Mouse (Mus musculus) limb, embryonic 11.5 days (tissue): ENCODE measurements at regions not wholly inside any gene's neighbourhood (a gene's known extent, or its start where the extent isn't known, plus 50 kb on each side); places are given as distances from the start of the nearest gene placed in this dataset.

Source experiments
- ATAC-seq: fragments of 200-750 bp; cut with Nextera tagmentation; 2 replicates; pipeline ENCODE4 v1.8.0; 2017; ENCODE audit warnings: low read depth; ENCODE audit not compliant: insufficient number of reproducible peaks, low FRiP score, low TSS enrichment
- DNase-seq: peaks from one replicate; pipeline ENCODE4 v3.0.0-alpha.2; 2015; ENCODE audit warnings: low spot score
- H3K27ac ChIP-seq: fragments of 300-500 bp; sonication (generic); replicated peaks from 2 replicates; pipeline ENCODE4 v1.5.1; 2014; ENCODE audit warnings: low read depth, mild to moderate bottlenecking, low read length
- H3K27me3 ChIP-seq: fragments of 300-500 bp; sonication (generic); 2 replicates; pipeline ENCODE4 v1.6.1; 2014; ENCODE audit warnings: mild to moderate bottlenecking, low read length, mixed read lengths; ENCODE audit not compliant: control insufficient read depth, insufficient read depth
- H3K36me3 ChIP-seq: fragments of 300-500 bp; sonication (generic); 2 replicates; pipeline ENCODE4 v1.6.1; 2014; ENCODE audit warnings: mild to moderate bottlenecking, low read length, moderate library complexity, mixed read lengths; ENCODE audit not compliant: control insufficient read depth, insufficient read depth
- H3K4me1 ChIP-seq: fragments of 300-500 bp; sonication (generic); 2 replicates; pipeline ENCODE4 v1.6.1; 2014; ENCODE audit warnings: low read length, mixed read lengths; ENCODE audit not compliant: control insufficient read depth, insufficient read depth
- H3K4me2 ChIP-seq: fragments of 300-500 bp; sonication (generic); 2 replicates; pipeline ENCODE4 v1.6.1; 2014; ENCODE audit warnings: low read depth, mild to moderate bottlenecking, moderate library complexity; ENCODE audit not compliant: severe bottlenecking
- H3K4me3 ChIP-seq: fragments of 300-500 bp; sonication (generic); 2 replicates; pipeline ENCODE4 v1.5.1; 2014; ENCODE audit warnings: low read depth, low read length
- H3K9ac ChIP-seq: fragments of 300-500 bp; sonication (generic); 2 replicates; pipeline ENCODE4 v1.6.1; 2014; ENCODE audit warnings: mild to moderate bottlenecking, low read length
- H3K9me3 ChIP-seq: fragments of 300-500 bp; sonication (generic); 2 replicates; pipeline ENCODE4 v1.6.1; 2016; ENCODE audit warnings: low read length; ENCODE audit not compliant: control insufficient read depth
- WGBS: fragments of 180-500 bp; shearing (Covaris S2); extraction: QIAGEN DNeasy Blood & Tissue Kit; methylation state at CpG from one replicate; pipeline ENCODE4 v1.1.7; 2014; 5-methylcytosine and 5-hydroxymethylcytosine counted together

- Histone ChIP-seq H3K27ac (no peak overlapping the region), H3K9ac (no peak overlapping the region), H3K4me1 (no peaks in the 10 kb centered on the region), H3K9me3 (no peaks in the 10 kb centered on the region), H3K4me3 (no peak overlapping the region), H3K4me2 (no peak overlapping the region), H3K36me3 (no peaks in the 10 kb centered on the region), H3K27me3 (no peaks in the 10 kb centered on the region)
- DNase-seq (no peak), ATAC-seq (no peak)
- WGBS = 73% methylated on average over 7 of the region's 7 CpGs
Observed at GRCm38 (mm10) chr8:11923115-11923514, 82.8 kb downstream of the Tex29 start.

GRCm38 (mm10) chr8:11924165-11924564 is 83.9 kb downstream of the Tex29 start:
- Histone ChIP-seq H3K4me3 (no peak overlapping the region), H3K4me2 (no peak overlapping the region), H3K4me1 (no peaks in the 10 kb centered on the region), H3K27me3 (no peaks in the 10 kb centered on the region), H3K9ac (no peak overlapping the region), H3K36me3 (no peaks in the 10 kb centered on the region), H3K27ac (no peak overlapping the region), H3K9me3 (no peaks in the 10 kb centered on the region)
- ATAC-seq = no peak
- WGBS = 66% methylated on average over 11 of the region's 11 CpGs
- DNase-seq = peak; percentile 68

GRCm38 (mm10) chr8:11942892-11943332 is 102.6 kb downstream of the Tex29 start:
- WGBS = 30% methylated on average over 6 of the region's 6 CpGs
- no peaks in the 10 kb centered on the region for H3K27me3 ChIP-seq
- H3K27ac ChIP-seq = no peak overlapping the region
- H3K4me1 ChIP-seq = no peaks in the 10 kb centered on the region
- H3K9me3 ChIP-seq = no peaks in the 10 kb centered on the region
- no peak overlapping the region for H3K9ac ChIP-seq
- no peak overlapping the region for H3K4me3 ChIP-seq
- H3K36me3 ChIP-seq = no peaks in the 10 kb centered on the region
- no peak overlapping the region for H3K4me2 ChIP-seq
- ATAC-seq (peak; percentile 47; the same call in 1 of the 2 replicates), DNase-seq (peak; percentile 69)

GRCm38 (mm10) chr8:11947766-11948165 is 107.5 kb downstream of the Tex29 start:
- no peak for DNase-seq
- 84% methylated on average over 8 of the region's 8 CpGs for WGBS
- H3K9me3 ChIP-seq = no peaks in the 10 kb centered on the region
- no peak overlapping the region for H3K4me3 ChIP-seq
- H3K27me3 ChIP-seq = no peaks in the 10 kb centered on the region
- no peaks in the 10 kb centered on the region for H3K4me1 ChIP-seq
- no peaks in the 10 kb centered on the region for H3K36me3 ChIP-seq
- H3K27ac ChIP-seq = no peak overlapping the region
- no peak for ATAC-seq
- no peak overlapping the region for H3K4me2 ChIP-seq
- no peak overlapping the region for H3K9ac ChIP-seq

GRCm38 (mm10) chr8:11956268-11956667 is 116.0 kb downstream of the Tex29 start:
- Histone ChIP-seq H3K9me3 (no peaks in the 10 kb centered on the region), H3K27ac (no peak overlapping the region), H3K4me2 (no peak overlapping the region), H3K9ac (no peak overlapping the region), H3K4me3 (no peak overlapping the region), H3K36me3 (no peaks in the 10 kb centered on the region), H3K4me1 (no peaks in the 10 kb centered on the region), H3K27me3 (no peaks in the 10 kb centered on the region)
- no peak for ATAC-seq
- no peak for DNase-seq
- WGBS = 21% methylated on average over 7 of the region's 7 CpGs

GRCm38 (mm10) chr8:11957046-11957783 is 116.9 kb downstream of the Tex29 start:
- Histone ChIP-seq H3K27ac (no peak overlapping the region), H3K27me3 (no peaks in the 10 kb centered on the region), H3K4me1 (no peaks in the 10 kb centered on the region), H3K4me2 (no peak overlapping the region), H3K9me3 (no peaks in the 10 kb centered on the region), H3K4me3 (no peak overlapping the region), H3K36me3 (no peaks in the 10 kb centered on the region), H3K9ac (no peak overlapping the region)
- ATAC-seq = no peak
- 72% methylated on average over 7 of the region's 7 CpGs for WGBS
- DNase-seq = peak; percentile 48

- Histone ChIP-seq H3K9ac (no peak overlapping the region), H3K4me3 (no peak overlapping the region), H3K27ac (no peak overlapping the region), H3K36me3 (no peaks in the 10 kb centered on the region), H3K4me2 (no peak overlapping the region), H3K27me3 (no peaks in the 10 kb centered on the region), H3K4me1 (no peaks in the 10 kb centered on the region), H3K9me3 (no peaks in the 10 kb centered on the region)
- ATAC-seq (no peak), DNase-seq (no peak)
- 68% methylated on average over 5 of the region's 5 CpGs for WGBS
Observed at GRCm38 (mm10) chr8:11958176-11958575, 117.9 kb downstream of the Tex29 start.

- Histone ChIP-seq H3K36me3 (no peaks in the 10 kb centered on the region), H3K4me3 (no peak overlapping the region), H3K9me3 (no peaks in the 10 kb centered on the region), H3K4me2 (no peak overlapping the region), H3K27me3 (no peaks in the 10 kb centered on the region), H3K9ac (no peak overlapping the region), H3K4me1 (no peaks in the 10 kb centered on the region), H3K27ac (no peak overlapping the region)
- whole genome bisulfite sequencing = 72% methylated on average over 4 of the region's 4 CpGs
- ATAC-seq (no peak), DNase-seq (no peak)
Observed at GRCm38 (mm10) chr8:11959466-11959865, 119.2 kb downstream of the Tex29 start.

GRCm38 (mm10) chr8:11963575-11963974 is 123.3 kb downstream of the Tex29 start:
- Histone ChIP-seq H3K27me3 (no peaks in the 10 kb centered on the region), H3K9me3 (no peaks in the 10 kb centered on the region), H3K4me3 (no peak overlapping the region), H3K27ac (no peak overlapping the region), H3K36me3 (no peaks in the 10 kb centered on the region), H3K4me2 (no peak overlapping the region), H3K9ac (no peak overlapping the region), H3K4me1 (no peaks in the 10 kb centered on the region)
- no peak for DNase-seq
- 77% methylated on average over 1 of the region's 1 CpGs for WGBS
- ATAC-seq = no peak
